Mouse (Mus musculus) CD4-positive helper T cell, adult 2 months (primary cell): ENCODE data around the gene Mpi.

Experiments
- DNase-seq: peaks from one replicate; pipeline ENCODE4 v3.0.0-alpha.2; 2012; ENCODE audit warnings: low read depth, missing footprints, low spot score

The Mpi gene

GRCm38 (mm10) chr9:57561711-57562099 lies 9.1 kb upstream of the Mpi start:
- no peak for DNase-seq

DNA sequence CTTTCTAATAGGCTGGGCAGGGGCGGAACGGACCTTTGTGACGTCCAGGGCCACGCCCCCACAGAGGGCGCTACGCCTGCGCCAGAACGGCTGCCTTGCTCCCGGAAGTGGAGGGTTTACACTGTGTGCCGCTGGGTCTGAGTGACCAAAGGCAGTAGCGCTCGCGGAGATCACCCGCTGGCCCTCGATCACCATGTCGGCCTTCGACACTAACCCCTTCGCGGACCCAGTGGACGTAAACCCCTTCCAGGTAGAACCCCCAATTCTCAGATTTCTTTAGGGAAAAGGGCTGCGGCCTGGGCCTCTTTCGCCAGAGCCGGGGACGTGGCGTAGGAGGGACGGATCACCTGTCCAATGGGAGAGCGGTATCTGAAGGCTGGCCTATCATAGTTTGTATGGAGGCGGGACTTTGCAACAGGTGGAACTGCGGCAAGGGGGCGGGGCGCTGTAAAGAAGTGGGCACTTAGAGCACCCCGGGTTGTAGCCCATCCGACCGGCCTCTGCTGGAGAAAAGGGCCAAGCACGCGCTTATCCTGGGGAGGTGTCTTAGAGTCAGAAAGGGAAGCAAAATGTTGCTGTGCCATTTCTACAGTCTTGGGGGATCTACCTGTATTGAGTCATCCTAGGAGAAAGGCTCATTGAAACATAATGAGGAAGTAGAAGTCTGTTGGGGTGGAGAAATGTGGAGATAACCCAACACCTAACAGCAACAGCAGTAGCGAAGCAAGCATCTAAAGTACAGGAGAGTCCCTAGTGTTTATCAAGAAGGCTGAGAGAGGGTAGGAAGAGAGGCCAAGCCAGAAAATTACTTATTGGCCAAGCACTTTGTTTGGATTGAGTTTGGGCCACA lies 8.5 kb upstream of the Mpi start, which contains the start of gene Scamp2:
Gene Scamp2 (plus strand): TSS at position 83 of the 850 bp plus-strand sequence.
- DNase-seq: peak; percentile 93

- no peak for DNase-seq
These were observed 7.7 kb upstream of the Mpi start for GRCm38 (mm10) chr9:57560263-57560662.

DNA sequence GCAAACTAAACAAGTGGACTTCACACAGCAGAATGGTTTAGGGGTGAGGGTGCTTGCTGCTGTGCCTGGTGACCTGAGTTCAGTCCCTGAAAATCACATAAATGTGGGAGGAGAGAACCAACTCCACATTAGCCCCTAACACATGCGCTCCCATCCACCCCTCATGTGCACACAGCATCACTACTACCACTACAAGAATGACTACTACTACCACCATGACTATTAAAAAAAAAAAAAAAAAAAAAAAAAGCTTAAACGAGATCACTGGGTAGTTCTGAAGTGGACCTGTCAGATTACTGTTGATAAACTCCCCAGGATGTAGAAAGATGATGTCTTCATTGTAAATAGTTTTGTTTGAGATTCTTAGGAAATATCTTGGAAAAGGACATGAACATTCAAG lies 7.0 kb upstream of the Mpi start:
- no peak for DNase-seq

- DNase-seq: no peak
These were observed 6.1 kb upstream of the Mpi start for GRCm38 (mm10) chr9:57558625-57559024.

GRCm38 (mm10) chr9:57557215-57557614 lies 4.7 kb upstream of the Mpi start:
- no peak for DNase-seq

GRCm38 (mm10) chr9:57554753-57555152 lies 2.2 kb upstream of the Mpi start:
- no peak for DNase-seq

GRCm38 (mm10) chr9:57553119-57553518 lies 556 bp upstream of the Mpi start:
- DNase-seq: no peak

- no peak for DNase-seq
These were observed 2.3 kb downstream of the Mpi start for GRCm38 (mm10) chr9:57550126-57550862.

DNA sequence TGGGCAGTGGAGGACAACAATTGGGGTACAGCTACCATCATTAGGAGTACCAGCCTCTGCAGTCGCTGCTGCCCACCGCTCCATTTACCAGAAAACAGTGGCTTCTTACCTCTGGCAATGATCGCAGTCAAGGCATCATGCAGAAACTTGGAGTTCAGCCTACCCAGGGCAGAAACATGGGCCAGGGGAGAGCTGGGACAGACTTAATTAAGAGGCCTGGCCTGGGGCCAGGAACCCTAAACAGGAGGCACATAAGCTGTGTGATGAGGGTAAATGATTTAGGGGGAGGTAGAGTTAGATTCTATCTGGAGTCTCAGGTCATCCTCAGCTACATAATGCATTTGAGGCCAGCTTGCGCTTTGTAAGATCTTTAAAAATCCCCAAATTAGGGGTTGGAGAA lies 3.4 kb downstream of the Mpi start:
- no peak for DNase-seq

GRCm38 (mm10) chr9:57547869-57548268 lies 4.7 kb downstream of the Mpi start:
- DNase-seq: no peak

DNA sequence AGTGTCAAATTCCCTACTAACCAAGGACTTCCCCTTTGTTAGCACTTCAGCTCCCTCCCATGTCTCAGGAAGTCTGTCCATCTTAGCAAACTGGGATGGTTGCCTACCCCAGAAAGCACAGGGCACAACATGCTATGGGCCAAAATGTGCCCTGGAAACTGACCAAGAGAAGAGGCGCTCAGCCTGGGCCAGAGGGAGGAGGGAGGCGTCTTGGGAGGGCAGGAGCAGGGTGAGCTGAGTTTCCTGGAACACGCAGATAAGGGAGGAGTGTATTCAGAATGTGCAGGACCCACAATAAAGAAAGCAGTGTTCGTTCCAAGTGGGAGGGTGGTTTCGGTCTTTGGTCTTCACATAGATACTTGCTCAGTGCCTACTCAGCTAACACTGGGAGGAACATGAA lies 5.3 kb downstream of the Mpi start:
- DNase-seq: no peak

GRCm38 (mm10) chr9:57543951-57544350 lies 8.6 kb downstream of the Mpi start:
- no peak for DNase-seq

DNA sequence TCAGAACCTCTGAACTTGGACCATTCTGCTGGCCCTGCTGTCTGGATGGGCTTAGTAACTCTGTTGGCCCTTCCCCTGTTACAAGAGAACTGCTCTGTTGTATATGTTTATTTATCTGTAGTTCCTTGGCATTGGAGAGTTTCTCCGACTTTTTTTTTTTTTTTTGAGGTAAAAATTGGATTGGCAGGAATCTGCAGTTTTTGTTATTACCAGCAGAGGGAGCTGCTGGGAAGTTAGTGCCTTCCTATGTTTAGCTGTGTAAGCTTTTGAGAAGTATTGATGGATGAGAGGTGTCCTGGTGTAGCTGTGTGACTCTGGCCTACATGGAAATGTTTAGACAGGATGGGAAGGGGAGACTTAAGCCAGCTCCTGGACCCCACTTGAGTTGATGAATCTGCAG lies 11.3 kb downstream of the Mpi start:
- peak; percentile 64 for DNase-seq

- no peak for DNase-seq
These were observed 13.0 kb downstream of the Mpi start for GRCm38 (mm10) chr9:57539550-57539949.

- no peak for DNase-seq
These were observed 14.8 kb downstream of the Mpi start for GRCm38 (mm10) chr9:57537728-57538181.

DNA sequence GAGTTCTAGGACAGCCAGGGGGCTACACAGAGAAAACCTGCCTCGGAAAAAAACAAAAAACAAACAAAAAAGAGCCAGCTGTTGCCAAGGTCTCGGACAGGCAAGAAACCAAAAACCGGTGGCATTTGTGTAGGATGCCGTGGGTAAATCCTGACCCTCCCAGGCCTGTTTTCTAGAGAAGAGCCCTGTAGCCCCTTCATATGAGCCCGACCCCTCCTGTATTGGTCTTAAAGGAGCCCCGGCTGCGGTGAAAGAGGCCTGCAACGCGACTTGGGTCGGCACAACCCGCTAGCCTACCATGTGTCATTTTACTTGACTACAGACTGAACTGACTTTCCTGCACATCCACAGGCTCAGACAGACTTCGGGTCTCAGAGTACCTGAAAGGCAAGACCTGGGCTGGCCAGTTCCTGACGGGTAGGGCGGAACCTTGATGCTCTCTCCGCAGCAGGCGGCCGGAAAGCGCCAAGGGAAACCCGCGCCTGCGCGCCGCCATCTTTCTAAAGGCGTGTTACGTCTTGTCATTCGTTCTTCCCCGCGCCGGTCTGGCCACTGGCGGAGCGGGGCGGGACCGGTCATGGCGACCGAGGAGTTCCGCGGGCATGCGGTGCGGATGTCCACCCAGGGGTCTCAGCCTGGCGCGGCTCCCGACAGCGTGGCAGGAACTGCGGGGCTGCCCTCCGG lies 15.4 kb downstream of the Mpi start, which contains the start of gene Fam219b:
Gene Fam219b (plus strand): TSS at position 485 of the 684 bp plus-strand sequence.
- peak; percentile 89 for DNase-seq

GRCm38 (mm10) chr9:57536362-57536761 lies 16.2 kb downstream of the Mpi start:
- no peak for DNase-seq

DNA sequence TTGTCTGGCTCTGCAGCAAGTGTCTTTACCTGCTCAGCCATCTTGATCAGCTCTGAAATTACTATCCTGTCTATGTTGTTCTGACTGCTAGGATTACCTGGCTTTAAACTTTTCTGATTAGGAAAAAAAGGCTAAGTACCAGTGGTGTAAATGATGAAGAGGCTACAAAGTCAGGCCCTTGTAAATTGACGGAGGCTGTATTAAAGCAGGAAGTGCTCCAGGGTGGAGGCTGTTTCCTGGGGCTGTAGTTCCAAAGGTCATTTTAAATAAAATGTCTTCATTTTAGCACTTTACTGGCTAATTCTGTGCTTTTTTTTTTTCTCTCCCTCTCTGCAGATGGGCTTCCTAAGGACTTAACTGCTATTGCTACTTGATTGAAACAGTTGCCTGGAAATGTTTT lies 20.6 kb downstream of the Mpi start:
- DNase-seq: no peak

GRCm38 (mm10) chr9:57526435-57526834 lies 26.1 kb downstream of the Mpi start:
- no peak for DNase-seq

- DNase-seq: no peak
These were observed 27.0 kb downstream of the Mpi start for GRCm38 (mm10) chr9:57525516-57525915.

GRCm38 (mm10) chr9:57524439-57524838 lies 28.1 kb downstream of the Mpi start:
- peak; percentile 44 for DNase-seq
